In genomic region chr19:41694610-41695009, GRCm38 (mm10) we compare ENCODE assay signal across 19 mouse cellular contexts. TPM values are rescaled to one million over a fixed set of nuclear protein-coding genes. Genes with fewer than 3 reads are reported as not detected.
DNase-seq lines count a peak whose midpoint lies in the region; ATAC-seq and TF ChIP-seq lines count a peak whose summit lies in the region.
"Had no signal": no experiment of that assay in that cellular context is flagged by ENCODE, and none has a peak within 500 bp of the region (broad histone marks: within the 10 kb centered on the region; RNA-seq: fewer than 3 reads in every experiment).

No protein-coding gene starts in this region.

- no peak for TF ChIP-seq POLR2A in cortical plate, adult 2 months (IDR thresholded peaks at IDR 0.05; ENCODE audit: extremely low read depth, insufficient read depth, low read length)

- TF ChIP-seq CTCF in cortical plate, adult 2 months (IDR thresholded peaks at IDR 0.05; ENCODE audit: extremely low read depth, insufficient read depth, low read length), result no peak
- no peak for TF ChIP-seq CTCF in hindbrain, postnatal 0 days (IDR thresholded peaks at IDR 0.05; ENCODE audit: low read depth)
- no peak for TF ChIP-seq CTCF in midbrain, postnatal 0 days (IDR thresholded peaks at IDR 0.05)

- no peak overlapping the region for H3K4me3 ChIP-seq in forebrain, embryonic 10.5 days
- no peak overlapping the region for H3K4me3 ChIP-seq in forebrain, embryonic 14.5 days (ENCODE audit: low read depth, low read length)
- no peak overlapping the region for H3K4me3 ChIP-seq in cortical plate, adult 2 months (ENCODE audit: insufficient read depth, low read length)
- H3K4me3 ChIP-seq in hindbrain, postnatal 0 days (ENCODE audit: low read length), result no peak overlapping the region
- no peak overlapping the region for H3K4me3 ChIP-seq in midbrain, postnatal 0 days (ENCODE audit: low read depth, low read length)
- H3K4me3 ChIP-seq: kidney, embryonic 15.5 days; limb, embryonic 10.5 days; liver, embryonic 12.5 days; lung, embryonic 15.5 days; myocyte had no signal

- H3K27ac ChIP-seq in forebrain, embryonic 10.5 days, result 0 out of 2 replicates have a peak overlapping the region, but pooled peaks have one; percentile 62
- H3K27ac ChIP-seq in forebrain, embryonic 14.5 days (ENCODE audit: low read depth, low read length), result no peak overlapping the region
- 0 out of 2 replicates have a peak overlapping the region, but pooled peaks have one; percentile 9 for H3K27ac ChIP-seq in cortical plate, adult 2 months (ENCODE audit: insufficient read depth, low read length)
- H3K27ac ChIP-seq in hindbrain, postnatal 0 days, result peak overlapping the region; percentile 51; the same call in 1 of the 2 replicates
- peak overlapping the region; percentile 67 for H3K27ac ChIP-seq in midbrain, postnatal 0 days (ENCODE audit: low read depth, low read length)
- H3K27ac ChIP-seq: kidney, embryonic 15.5 days; limb, embryonic 10.5 days; liver, embryonic 12.5 days; lung, embryonic 15.5 days had no signal

- H3K4me2 ChIP-seq in forebrain, embryonic 14.5 days (ENCODE audit: low read length), result no peak overlapping the region
- no peak overlapping the region for H3K4me2 ChIP-seq in hindbrain, postnatal 0 days (ENCODE audit: low read depth, low read length)
- no peak overlapping the region for H3K4me2 ChIP-seq in midbrain, postnatal 0 days (ENCODE audit: low read depth, low read length, poor library complexity, severe bottlenecking)
- H3K4me2 ChIP-seq: kidney, embryonic 15.5 days; liver, embryonic 12.5 days; lung, embryonic 15.5 days had no signal

- DNase-seq in forebrain, embryonic 10.5 days (ENCODE audit: extremely low spot score, low spot score), result no peak
- DNase-seq in forebrain, embryonic 14.5 days (ENCODE audit: low spot score), result no peak
- DNase-seq in hindbrain, postnatal 0 days (ENCODE audit: low spot score), result no peak
- DNase-seq in midbrain, postnatal 0 days (ENCODE audit: low spot score), result no peak
- DNase-seq in cerebellum, adult 18-20 months, result no peak
- no peak for DNase-seq in adrenal gland, postnatal 36 days
- DNase-seq in thymus, adult 18-20 months, result no peak
- DNase-seq: adrenal gland, adult 2 months; cerebellum, postnatal 25 days; gastrocnemius, postnatal 14 days had no signal

- no peaks in the 10 kb centered on the region for H3K9me3 ChIP-seq in forebrain, embryonic 10.5 days
- no peaks in the 10 kb centered on the region for H3K9me3 ChIP-seq in forebrain, embryonic 14.5 days (replicated peaks; ENCODE audit: control insufficient read depth, low read length)
- H3K9me3 ChIP-seq in hindbrain, postnatal 0 days (ENCODE audit: low read length), result no peaks in the 10 kb centered on the region
- H3K9me3 ChIP-seq in midbrain, postnatal 0 days (ENCODE audit: low read length), result no peaks in the 10 kb centered on the region
- H3K9me3 ChIP-seq: G1E; kidney, embryonic 15.5 days; limb, embryonic 10.5 days; liver, embryonic 12.5 days; lung, embryonic 15.5 days had no signal

- H3K4me1 ChIP-seq in forebrain, embryonic 10.5 days, result peaks cover 70% of the 10 kb centered on the region
- H3K4me1 ChIP-seq in forebrain, embryonic 14.5 days (ENCODE audit: control insufficient read depth, insufficient read depth, low read length), result peaks cover 49% of the 10 kb centered on the region
- H3K4me1 ChIP-seq in cortical plate, adult 2 months (ENCODE audit: control insufficient read depth, insufficient read depth, low read length), result peaks cover 20% of the 10 kb centered on the region
- H3K4me1 ChIP-seq in hindbrain, postnatal 0 days (ENCODE audit: insufficient read depth, low read length), result peaks cover 38% of the 10 kb centered on the region
- H3K4me1 ChIP-seq in midbrain, postnatal 0 days (ENCODE audit: insufficient read depth, low read length), result peaks cover 22% of the 10 kb centered on the region
- H3K4me1 ChIP-seq: lung, embryonic 15.5 days had no signal

- peaks cover 58% of the 10 kb centered on the region for H3K27me3 ChIP-seq in forebrain, embryonic 10.5 days (ENCODE audit: poor library complexity, severe bottlenecking)
- no peaks in the 10 kb centered on the region for H3K27me3 ChIP-seq in forebrain, embryonic 14.5 days (replicated peaks; ENCODE audit: control insufficient read depth, insufficient read depth, low read length)
- no peaks in the 10 kb centered on the region for H3K27me3 ChIP-seq in hindbrain, postnatal 0 days (ENCODE audit: insufficient read depth, low read length)
- H3K27me3 ChIP-seq in midbrain, postnatal 0 days (ENCODE audit: insufficient read depth, low read length), result no peaks in the 10 kb centered on the region
- H3K27me3 ChIP-seq: lung, embryonic 15.5 days had no signal

- no peak overlapping the region for H3K9ac ChIP-seq in forebrain, embryonic 14.5 days (ENCODE audit: low read length)
- no peak overlapping the region for H3K9ac ChIP-seq in hindbrain, postnatal 0 days (replicated peaks; ENCODE audit: low read length)
- H3K9ac ChIP-seq in midbrain, postnatal 0 days (replicated peaks; ENCODE audit: low read length, poor library complexity, severe bottlenecking), result 0 out of 2 replicates have a peak overlapping the region, but pooled peaks have one; percentile 13
- H3K9ac ChIP-seq: kidney, embryonic 15.5 days; liver, embryonic 12.5 days; lung, embryonic 15.5 days had no signal

- ATAC-seq in forebrain, embryonic 14.5 days, result no peak
- no peak for ATAC-seq in hindbrain, postnatal 0 days
- ATAC-seq in midbrain, postnatal 0 days (ENCODE audit: low FRiP score), result no peak
- ATAC-seq: CD4-positive, CD25-positive, alpha-beta regulatory T cell, adult 4 months; liver, embryonic 12.5 days had no signal

- WGBS in forebrain, embryonic 10.5 days, result 81% methylated on average over 9 of the region's 9 CpGs
- WGBS in forebrain, embryonic 14.5 days, result 79% methylated on average over 9 of the region's 9 CpGs
- 46% methylated on average over 9 of the region's 9 CpGs for WGBS in hindbrain, postnatal 0 days
- WGBS in midbrain, postnatal 0 days, result 46% methylated on average over 9 of the region's 9 CpGs

- H3K36me3 ChIP-seq in forebrain, embryonic 10.5 days (replicated peaks), result no peaks in the 10 kb centered on the region
- H3K36me3 ChIP-seq in forebrain, embryonic 14.5 days (ENCODE audit: control insufficient read depth, insufficient read depth, low read length), result no peaks in the 10 kb centered on the region
- H3K36me3 ChIP-seq in hindbrain, postnatal 0 days (ENCODE audit: insufficient read depth, low read length), result no peaks in the 10 kb centered on the region
- H3K36me3 ChIP-seq in midbrain, postnatal 0 days (ENCODE audit: insufficient read depth, low read length), result no peaks in the 10 kb centered on the region
- H3K36me3 ChIP-seq: G1E; kidney, embryonic 15.5 days; limb, embryonic 10.5 days; liver, embryonic 12.5 days; lung, embryonic 15.5 days had no signal

RNA-seq across cellular contexts. Expression of gene Slit1, which starts 48.9 kb away (rescaled TPM):
- 0.73 and 1.4 TPM in 2 replicates for polyA plus RNA-seq in forebrain, embryonic 10.5 days (2016; fragmentation: Nextera tagmentation; extraction: Ambion mirVana)
- polyA plus RNA-seq in forebrain, embryonic 14.5 days (2014; fragmentation: Nextera tagmentation; extraction: Ambion mirVana), result 13.5 and 22.5 TPM in 2 replicates
- 20.3 and 29.9 TPM in 2 replicates for polyA plus RNA-seq in cortical plate, adult 2 months (2012; rRNA removed)
- 69.2 and 78.5 TPM in 2 replicates for total RNA-seq in hindbrain, postnatal 0 days (2014; rRNA removed)
- polyA plus RNA-seq in hindbrain, postnatal 0 days (2015; fragmentation: Nextera tagmentation; extraction: Ambion mirVana), result 10.8 and 13.3 TPM in 2 replicates
- total RNA-seq in midbrain, postnatal 0 days (2014; rRNA removed), result 72.3 and 74.2 TPM in 2 replicates
- polyA plus RNA-seq in midbrain, postnatal 0 days (2015; fragmentation: Nextera tagmentation; extraction: Ambion mirVana), result 15.4 and 17.0 TPM in 2 replicates
- 10 to 100 TPM in 1 of 2 experiments, 1 to 10 TPM in 1; 7.6 to 18.4 TPM for total RNA-seq in adrenal gland, postnatal 36 days (2021)
- polyA plus RNA-seq: CD4-positive, CD25-positive, alpha-beta regulatory T cell, adult 4 months; heart, postnatal 0 days had no signal
